Mouse (Mus musculus) heart, postnatal 0 days (tissue): ENCODE results near the gene Nap1l4.

Experiments
- CTCF ChIP-seq: IDR thresholded peaks from 2 replicates; pipeline ENCODE4 v1.5.1; 2016; ENCODE audit warnings: antibody characterized with exemption, control low read depth, low read depth
- EP300 ChIP-seq: IDR thresholded peaks from 2 replicates; pipeline ENCODE4 v1.6.1; 2016; ENCODE audit warnings: antibody characterized with exemption, low read depth

DNA sequence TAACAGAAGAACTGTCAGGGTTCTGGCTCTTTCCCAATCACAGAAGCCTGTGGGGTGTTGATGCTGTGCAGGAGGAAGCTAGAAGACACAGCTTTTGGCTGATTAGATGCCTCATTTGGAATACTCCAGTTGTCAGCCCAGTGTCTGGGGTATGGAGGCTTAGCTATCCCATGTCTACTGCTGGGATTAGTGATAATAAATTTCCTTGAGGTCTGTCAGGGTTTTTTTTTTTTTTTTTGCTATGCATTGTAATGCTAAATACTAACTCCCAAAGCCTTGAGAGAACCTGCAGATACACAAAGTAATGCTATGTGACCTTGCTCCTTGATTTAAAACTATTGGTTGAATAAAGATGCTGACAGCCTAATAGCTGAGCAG lies 37.6 kb downstream of the Nap1l4 start:
- TF ChIP-seq CTCF (no peak), EP300 (no peak)
